Mouse (Mus musculus): ENCODE results near the gene Kcnk18.
A peak's percentile ranks its signal among the peaks of the same experiment; 100 is the strongest.

Gene Kcnk18

DNA sequence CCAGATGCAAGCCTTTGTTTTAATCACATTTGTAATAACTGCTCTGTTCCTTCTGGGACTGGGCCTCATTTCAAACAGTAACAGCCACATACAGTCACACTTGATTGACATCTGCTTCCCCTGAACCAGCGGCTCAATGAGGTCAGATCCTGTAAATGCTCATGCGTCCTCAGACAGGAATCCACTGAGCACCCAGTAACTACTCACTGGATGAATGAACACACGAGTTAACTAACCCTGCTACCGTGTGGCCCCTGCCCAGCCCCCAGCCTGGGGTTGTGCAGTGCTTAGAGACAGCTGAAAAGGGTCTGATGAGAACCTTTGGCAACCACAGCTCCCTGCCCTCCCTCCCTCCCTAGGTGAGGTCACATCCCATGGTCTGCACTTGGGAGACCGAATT lies 13.8 kb downstream of the Kcnk18 start:
- no peak for DNase-seq

DNA sequence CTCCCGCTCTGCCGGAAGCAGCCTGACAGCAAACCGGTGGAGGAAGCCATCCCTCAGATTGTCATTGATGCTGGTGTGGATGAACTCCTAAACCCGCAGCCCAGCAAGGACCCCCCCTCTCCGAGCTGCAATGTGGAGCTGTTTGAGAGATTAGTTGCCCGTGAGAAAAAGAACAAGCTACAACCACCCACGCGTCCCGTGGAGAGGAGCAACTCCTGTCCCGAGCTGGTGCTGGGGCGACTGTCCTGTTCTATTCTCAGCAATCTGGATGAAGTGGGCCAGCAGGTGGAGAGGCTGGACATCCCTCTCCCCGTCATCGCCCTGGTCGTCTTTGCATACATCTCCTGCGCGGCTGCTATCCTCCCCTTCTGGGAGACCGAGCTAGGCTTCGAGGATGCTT lies 16.0 kb downstream of the Kcnk18 start:
- DNase-seq = no peak

DNA sequence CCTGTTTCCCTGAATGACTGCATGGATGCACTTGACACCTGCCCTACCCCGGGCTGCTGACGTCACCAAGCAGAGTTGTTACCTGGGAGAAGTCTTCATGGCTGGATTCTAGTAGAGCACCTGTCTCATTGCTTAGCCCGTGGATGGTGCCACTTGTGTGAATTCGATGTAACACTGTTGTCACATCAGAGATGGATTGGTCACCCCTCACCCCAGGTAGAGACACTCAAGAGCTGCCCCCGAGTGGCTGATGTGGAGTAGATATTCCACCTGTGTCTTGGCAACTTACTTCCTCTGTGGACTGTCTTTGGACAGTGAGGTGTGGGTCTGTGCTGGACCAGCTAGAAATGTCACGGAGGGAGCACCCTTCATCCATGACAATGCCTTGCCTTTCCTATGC lies 17.0 kb downstream of the Kcnk18 start:
- no peak for DNase-seq

DNA sequence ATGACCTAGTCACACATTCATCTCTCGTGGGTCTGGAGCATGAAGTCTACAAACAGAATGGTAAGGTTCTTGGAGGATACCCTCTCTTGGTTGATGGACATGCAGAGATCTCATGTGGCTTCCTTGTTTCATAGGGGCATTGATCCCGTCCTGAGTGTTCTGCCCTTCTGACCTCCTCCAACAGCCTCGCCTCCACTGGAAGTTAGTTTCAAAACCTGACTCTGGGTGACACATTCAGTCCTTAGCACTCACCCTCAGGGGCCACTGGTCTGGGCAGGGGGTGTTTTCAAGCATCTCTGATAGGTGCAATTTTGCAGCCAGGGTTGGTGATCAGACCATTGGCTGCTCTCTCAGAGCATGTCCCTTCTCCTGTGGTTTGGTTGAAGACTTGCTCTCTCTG lies 19.6 kb downstream of the Kcnk18 start:
- DNase-seq = no peak

DNA sequence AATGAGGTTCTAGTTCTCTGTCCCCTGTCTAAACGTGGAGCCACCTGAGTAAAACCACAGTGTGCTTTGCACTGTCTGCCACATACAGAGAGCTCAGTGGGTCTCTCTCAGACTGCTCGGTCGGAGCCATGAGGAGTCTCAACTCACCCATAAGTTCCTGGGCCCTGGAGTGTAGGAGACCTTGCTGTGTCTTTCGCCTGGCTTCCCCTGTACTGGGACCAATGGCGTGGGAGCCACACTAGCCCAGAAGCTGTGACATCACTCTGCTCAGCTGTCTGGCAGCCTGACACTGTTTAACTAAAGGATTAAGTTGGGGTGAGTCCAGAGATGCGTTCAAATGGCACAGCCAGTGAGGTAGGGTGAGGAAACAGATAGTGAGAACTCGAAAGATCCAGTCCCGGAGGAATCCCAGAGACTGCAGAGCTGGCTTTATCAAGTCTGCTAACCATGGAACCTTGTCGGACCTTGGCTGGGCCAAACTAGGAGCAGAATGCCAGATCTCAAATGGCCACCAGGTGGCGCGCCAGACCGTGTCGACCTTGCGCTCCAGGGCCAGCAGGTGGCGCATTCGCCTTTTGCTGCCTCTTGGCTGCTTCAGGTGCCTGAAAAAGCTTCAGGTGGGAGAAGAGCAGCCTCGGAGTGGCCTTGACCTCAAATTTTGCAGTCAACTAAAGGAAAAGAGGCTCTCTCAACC lies 20.3 kb downstream of the Kcnk18 start:
- peak; percentile 86 for DNase-seq

DNA sequence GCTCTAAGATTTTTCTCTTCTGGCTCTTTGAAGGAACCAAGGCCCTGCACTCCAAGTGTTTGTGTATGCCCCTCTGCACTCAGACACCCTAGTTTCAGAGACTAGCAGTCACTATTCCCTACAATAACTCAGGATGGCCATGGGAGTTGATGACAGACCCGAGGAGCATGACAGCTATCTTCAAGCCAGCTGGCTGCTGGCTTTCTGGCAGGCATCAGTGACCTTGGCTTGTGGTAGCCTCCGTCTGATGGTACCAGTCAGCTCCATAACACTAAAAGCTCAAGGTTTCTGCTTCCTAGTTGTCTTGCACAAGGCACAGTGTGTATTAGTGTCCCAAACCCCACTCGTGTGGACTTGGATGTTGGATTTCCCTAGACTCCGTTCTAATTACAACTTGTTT lies 23.0 kb downstream of the Kcnk18 start:
- no peak for DNase-seq

DNA sequence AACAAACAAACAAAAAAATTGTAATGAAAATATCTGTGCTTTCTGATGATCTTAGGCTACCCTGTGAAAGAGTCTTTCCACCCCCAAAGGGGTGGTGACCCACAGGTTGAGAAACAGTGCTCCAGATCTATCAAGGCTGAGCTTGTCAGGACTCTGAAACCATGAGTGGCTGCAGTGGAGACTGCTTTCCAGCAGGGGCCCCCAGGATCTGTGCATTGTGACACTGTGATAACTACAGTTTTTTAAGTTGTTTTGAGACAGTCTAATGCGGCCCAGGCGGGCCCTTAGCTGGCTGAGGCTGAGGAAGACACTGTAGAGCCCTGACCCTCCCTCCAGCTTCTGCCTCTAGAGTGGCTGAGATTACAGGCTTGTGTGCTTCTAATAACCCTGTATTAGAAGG lies 24.0 kb downstream of the Kcnk18 start:
- no peak for DNase-seq

DNA sequence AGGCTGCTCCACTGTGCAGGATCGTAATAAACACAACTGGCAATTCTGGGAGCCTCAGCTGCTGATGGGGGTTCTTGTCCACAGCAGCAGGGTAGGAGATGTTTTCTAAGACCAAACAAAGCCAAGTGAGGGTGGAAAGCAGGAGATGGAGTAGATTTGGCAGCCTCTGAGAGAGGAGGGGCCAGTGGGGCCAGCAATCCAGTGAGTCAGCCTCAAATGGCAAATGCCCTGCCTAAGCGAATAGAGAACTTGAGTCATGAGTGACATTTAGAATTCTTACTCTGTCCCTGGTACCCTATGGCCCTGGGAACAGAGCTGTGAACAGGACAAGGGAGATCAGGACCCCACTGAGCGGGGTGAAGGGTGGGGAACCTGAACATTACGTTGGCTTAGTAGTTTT lies 29.1 kb downstream of the Kcnk18 start:
- no peak for DNase-seq

DNA sequence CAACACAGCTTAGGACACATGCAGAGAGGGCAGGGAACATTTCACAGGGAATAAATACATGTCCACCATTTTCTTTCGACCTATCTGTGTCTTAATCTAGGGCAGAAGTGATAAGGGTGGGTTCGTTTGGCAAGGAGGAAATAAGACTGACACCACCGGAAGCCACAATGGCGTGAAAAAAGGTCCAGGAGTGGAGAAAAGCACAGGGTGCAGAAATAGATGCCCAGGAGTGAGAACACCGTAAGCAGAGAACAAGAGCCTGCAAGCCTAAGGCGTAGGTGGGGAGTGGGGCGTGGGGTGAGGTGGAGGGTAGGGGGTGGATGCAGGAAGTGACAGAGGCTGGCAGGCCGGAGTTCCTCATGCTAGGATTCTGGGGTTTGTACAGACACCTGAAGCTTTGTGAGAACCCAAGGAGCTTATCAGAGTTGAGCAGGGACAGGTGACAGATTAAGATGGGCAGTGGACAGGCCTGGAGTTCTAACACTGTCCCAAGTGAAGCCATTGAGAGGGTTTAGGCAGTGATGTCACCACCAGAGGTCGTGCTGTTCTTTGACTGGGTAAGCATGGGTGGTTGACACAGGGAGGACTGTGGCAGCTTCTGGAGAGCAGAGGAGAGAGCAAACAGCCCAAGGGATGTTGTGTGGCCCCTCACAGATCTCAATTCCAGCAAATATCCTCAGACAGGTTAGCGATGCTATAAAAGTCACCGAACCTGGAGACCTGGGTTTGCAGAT lies 29.7 kb downstream of the Kcnk18 start:
- peak; percentile 6 for DNase-seq

DNA sequence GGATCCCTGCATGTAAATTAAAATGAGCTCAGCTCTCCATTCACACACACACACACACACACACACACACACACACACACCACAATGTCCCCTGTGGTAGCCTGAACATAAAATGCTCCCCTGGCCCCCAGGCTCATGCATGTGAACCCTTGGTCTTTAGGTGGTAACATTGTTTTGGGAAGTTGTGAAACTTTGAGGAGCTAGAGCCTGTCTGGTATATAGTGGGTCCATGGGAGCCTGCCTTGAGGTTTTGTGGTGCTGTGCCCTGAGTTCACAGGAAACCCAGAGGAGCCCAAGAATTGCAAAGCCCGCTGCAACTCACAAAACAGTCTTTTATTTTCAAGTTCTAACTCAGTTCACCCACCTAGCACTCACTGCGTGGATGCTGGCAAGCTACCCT lies 33.6 kb downstream of the Kcnk18 start:
- DNase-seq = no peak

DNA sequence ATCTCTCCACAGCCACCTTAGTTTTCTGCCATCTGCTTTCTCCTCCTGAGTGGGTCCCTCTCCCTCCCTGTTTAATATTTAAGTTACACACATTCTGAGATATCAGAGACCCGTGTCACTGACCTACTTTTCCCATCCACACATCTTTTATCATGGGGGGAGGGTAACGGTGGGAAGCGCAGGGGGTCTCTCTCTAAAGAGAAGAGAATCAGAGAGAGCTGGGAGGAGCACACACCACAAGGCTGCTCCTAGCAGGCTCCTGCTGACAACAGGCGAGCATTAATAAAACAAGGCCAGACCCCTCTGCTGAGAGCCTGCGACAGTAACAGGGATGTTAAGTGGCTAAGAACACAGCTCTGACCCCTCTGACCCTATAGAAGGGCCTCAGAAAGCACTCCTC lies 40.6 kb downstream of the Kcnk18 start:
- no peak for DNase-seq

DNA sequence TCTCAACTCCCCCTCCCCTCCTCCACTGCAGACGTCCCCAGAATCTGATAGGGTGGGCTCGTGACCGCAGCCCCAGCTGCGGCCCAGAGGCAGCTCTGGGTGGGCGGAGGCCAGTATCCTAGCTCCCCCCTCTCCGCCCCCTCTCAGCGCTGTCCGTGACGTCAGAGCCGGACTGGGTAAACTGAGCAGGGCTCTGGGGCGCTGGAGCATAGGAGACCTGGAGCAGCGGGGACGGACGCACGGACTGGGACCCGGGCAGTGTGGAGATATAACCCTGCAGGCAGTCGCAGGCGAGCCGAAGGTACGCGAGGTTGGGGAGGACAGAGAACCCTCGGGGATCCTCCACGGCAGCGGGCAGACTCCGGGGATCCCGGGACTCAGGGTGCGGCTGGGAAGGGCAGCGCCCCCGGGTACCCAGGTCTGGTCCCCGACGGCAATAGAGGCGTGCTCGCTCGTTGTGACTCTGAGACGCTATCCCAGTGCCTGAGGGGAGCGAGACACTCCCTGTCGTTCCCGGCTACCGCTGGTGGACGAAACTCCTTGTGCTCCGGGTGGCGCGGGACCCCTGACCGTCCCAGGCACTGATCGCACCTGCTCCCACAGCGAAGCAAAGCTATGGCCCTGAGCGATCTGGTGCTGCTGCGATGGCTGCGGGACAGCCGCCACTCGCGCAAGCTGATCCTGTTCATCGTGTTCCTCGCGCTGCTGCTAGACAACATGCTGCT lies 41.9 kb downstream of the Kcnk18 start, which contains the start of gene Slc18a2:
TSS of gene Slc18a2 (plus strand) at position 179 of the 725 bp plus-strand sequence.
- DNase-seq = no peak

DNA sequence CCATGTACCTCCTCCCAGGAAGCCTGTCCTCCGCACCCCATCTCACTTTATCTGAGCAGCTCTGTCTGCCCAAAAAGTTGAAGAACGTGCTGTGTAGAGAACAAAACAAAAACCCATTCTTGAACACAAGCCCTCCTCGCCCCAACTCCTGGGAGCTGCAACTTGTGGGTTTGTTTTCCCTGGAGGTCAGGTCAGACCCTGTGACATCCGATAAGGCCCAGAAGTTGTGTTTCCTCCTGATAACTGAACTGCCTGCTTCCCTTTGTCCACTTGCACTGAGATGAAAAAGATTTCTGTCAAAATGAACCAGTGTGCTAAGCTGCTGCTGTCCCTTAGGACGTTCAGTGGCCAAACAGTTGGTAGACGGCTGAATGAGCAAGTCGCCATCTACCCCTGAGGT lies 42.6 kb downstream of the Kcnk18 start:
- DNase-seq = no peak

DNA sequence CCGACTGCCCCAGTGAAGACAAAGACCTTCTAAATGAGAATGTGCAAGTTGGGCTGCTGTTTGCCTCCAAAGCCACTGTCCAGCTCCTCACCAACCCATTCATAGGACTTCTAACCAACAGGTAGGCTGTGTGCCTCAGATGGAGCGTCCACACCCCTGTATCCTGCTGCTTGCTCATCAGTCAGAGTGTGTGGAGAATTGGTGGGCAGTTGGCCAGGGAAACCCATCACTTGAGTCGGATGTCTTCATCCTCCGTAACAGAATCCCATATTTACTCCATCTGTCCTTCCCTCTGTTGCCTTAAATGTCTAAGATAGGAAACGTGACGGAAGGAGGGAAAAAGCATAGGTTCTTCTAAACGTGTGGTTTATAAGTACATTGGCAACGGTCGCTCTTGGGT lies 44.2 kb downstream of the Kcnk18 start:
- DNase-seq = no peak

DNA sequence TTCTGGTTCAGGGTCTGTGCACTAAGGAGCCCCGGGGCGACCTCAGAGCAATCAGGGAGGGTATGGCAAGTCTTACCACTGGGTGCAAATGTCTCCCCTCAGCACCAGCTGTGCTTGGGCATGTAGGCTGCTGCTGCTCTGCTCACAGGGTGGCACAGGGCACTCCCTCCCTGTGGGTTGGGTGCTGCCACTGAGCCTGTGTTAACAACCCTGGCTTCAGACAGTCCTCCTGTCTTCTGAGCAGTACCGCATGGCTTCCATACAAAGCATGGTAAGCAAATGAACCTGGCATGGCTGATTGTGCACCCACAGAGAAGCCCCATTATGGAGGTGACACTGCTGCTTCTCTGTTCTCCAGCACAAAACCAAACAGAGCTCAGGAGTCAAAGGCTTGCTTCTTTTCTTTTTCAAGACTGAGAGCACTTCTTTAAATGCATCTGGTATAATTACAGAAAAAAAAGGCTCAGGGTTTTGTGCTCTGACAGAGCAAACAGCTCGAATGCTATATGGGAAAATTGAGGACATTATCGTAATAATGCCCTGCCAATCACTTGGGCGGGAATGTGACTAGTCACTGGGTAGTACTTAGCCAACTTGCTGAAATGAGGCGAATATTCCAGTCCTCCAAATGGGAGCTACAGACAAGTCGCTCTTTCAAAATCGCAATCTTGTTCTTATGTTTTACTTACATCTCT lies 46.0 kb downstream of the Kcnk18 start:
- DNase-seq = no peak

DNA sequence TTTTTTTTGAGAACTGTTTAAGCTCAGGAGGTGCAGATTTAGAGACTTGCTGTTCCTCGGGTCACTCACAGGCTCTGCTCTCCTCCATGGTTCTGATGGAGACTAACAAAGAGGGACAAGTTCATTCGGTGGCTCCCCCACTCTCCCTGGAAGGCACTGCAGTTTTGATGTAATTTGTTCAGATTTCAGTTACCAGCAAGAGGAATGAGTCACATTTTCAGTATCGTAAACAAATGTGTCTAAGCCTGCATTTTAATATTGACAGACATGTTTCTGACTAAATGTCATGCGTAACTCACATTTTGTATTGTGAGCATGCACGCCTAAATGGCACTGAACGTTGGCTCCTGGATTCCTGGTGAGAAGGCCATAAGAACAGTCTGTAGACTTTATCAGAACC lies 46.9 kb downstream of the Kcnk18 start:
- no peak for DNase-seq

DNA sequence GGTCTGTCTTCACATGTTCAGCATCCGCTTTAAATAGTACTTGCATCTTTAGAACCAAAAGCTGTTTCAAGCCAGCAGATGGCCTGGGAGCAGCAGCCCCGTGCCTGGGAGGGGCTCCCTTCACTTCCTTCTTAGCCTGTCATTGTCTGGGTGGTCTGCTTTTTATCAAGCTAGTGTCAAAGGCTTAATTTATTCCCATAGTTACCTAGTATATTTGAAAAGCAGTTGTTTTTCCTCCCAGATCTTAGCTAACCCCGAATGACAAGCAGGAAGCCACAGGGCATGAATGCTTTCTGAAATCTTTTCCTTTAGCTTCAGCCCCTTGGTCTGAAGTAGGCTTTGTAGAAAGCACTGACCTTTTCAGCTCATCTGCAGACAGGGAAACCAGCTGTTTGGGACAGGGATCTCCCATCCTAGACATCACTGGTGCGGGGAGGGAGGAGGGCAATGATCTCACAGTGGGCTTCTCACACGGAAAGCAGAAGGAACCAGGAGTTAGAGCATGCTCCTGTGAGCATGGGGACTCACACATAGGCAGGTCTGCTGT lies 48.5 kb downstream of the Kcnk18 start:
- no peak for DNase-seq

DNA sequence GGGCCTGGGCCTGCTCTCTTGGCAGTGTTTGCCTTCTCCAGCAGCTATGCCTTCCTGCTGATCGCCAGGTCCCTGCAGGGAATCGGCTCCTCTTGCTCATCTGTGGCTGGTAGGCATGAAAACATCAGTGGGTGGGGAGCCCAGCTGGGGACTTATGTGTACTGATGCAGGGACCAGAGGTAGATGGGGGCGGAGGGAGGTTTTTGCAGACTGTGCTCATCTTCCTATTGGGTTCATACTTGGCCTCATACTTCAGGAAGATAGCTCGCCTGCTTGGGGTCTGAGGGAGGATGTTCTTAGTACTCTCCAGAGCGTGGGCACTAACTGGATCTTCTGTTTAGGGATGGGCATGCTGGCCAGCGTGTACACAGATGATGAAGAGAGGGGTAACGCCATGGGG lies 54.2 kb downstream of the Kcnk18 start:
- no peak for DNase-seq

DNA sequence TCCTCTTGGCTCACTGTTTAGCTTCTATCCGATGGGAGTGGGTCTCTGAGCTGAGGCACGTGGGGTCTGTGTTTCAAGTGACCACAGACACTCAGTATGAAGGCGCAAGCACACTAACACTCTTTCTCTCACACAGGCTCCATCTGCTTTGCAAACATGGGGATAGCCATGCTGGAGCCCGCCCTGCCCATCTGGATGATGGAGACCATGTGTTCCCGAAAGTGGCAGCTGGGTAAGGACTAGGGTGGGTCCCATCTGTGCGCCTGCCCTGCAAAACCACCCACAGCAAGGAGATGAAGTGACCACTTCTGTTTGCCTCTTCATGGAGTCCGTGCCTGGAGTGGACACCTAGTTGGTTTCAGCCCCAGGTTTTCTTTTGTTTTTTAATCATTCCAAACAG lies 57.3 kb downstream of the Kcnk18 start:
- DNase-seq = no peak

DNA sequence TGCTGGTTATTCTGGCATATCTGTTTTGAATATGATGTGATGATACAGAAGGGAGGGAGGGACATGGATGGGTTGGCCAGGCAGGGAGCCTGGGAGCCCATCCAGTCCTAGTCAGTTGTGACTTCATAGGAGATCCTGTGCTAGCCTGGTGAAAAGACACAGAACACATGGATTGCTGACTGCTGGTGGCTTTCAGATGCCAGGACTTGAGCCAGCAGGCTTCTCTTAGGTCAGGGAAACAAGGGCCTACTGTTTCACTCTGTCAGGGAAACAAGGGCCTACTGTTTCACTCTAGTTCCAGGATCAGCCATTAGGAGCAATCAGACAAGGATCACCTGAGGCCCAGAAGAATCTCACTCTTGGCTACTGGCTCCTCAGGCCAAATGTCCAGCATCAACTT lies 61.8 kb downstream of the Kcnk18 start:
- DNase-seq = no peak

DNA sequence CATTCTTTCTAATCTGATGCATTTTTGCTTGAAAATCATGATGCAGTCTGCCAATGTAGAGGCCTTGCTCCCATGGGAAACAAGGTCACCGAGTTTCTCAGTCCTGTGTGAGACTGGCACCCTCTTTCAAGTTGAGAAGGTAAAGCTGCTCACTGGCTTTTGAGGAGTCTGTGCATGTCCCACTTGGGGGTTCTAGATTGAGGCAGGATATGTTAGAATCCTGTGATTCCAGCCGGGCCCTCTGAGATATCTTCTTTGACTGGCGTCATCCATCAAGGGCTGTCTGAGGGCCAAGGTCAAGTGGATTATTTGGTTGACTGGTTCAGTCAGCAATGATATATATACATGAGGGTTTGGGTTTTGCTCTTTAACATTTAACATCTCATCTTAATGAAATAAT lies 63.0 kb downstream of the Kcnk18 start:
- no peak for DNase-seq
